Mouse (Mus musculus) brain, embryonic 14.5 days (tissue): ENCODE data around the gene Mrpl51. TPM values are rescaled to one million over a fixed set of nuclear protein-coding genes. Genes with fewer than 3 reads are reported as not detected.

Source experiments
- DNase-seq: peaks from one replicate; pipeline ENCODE4 v3.0.0-alpha.2; 2011; ENCODE audit warnings: low read depth
- CTCF ChIP-seq: fragments of 200-500 bp; IDR thresholded peaks from 2 replicates; pipeline ENCODE4 v1.5.1; 2012; ENCODE audit warnings: inconsistent platforms, mild to moderate bottlenecking, moderate library complexity, borderline replicate concordance; ENCODE audit not compliant: insufficient read depth, insufficient read length; ENCODE audit errors: extremely low read depth
- POLR2A ChIP-seq: fragments of 200-500 bp; IDR thresholded peaks from 2 replicates; pipeline ENCODE4 v1.6.1; 2012; ENCODE audit warnings: mild to moderate bottlenecking, inconsistent platforms, borderline replicate concordance; ENCODE audit not compliant: poor library complexity, insufficient read depth, insufficient read length, severe bottlenecking; ENCODE audit errors: extremely low read depth
- polyA plus RNA-seq: library from polyadenylated mRNA; depleted of rRNA; stranded (reverse); fragments of >200 nt; gene quantifications from 2 replicates; pipeline ENCODE4 v1.2.3, GENCODE M21; 2012

The Mrpl51 gene
- polyA plus RNA-seq, 1 experiment: 48.9 TPM

- peak; percentile 50 for DNase-seq
- TF ChIP-seq CTCF (no peak), POLR2A (no peak)
Measured at GRCm38 (mm10) chr6:125163801-125164657, 27.6 kb upstream of the Mrpl51 start.

GRCm38 (mm10) chr6:125164672-125165327 lies 26.8 kb upstream of the Mrpl51 start:
- peak; percentile 87 for DNase-seq
- TF ChIP-seq CTCF (no peak), POLR2A (no peak; the same call in 1 of the 2 replicates)

GRCm38 (mm10) chr6:125165328-125165891 lies 26.2 kb upstream of the Mrpl51 start:
- peak; percentile 99 for DNase-seq
- TF ChIP-seq CTCF (no peak), POLR2A (peak; percentile 92; the same call in 1 of the 2 replicates)

GRCm38 (mm10) chr6:125166051-125166751 lies 25.4 kb upstream of the Mrpl51 start, which contains the start of gene Gapdh:
Gene Gapdh, minus strand, starts transcription at chr6:125166467.
- TF ChIP-seq POLR2A: no peak
- no peak for TF ChIP-seq CTCF
- DNase-seq: peak; percentile 74

GRCm38 (mm10) chr6:125166861-125167650 lies 24.5 kb upstream of the Mrpl51 start:
- TF ChIP-seq CTCF (no peak), POLR2A (no peak)
- DNase-seq: peak; percentile 75

GRCm38 (mm10) chr6:125168086-125168485 lies 23.5 kb upstream of the Mrpl51 start:
- DNase-seq: no peak
- TF ChIP-seq CTCF (no peak), POLR2A (no peak)

DNA sequence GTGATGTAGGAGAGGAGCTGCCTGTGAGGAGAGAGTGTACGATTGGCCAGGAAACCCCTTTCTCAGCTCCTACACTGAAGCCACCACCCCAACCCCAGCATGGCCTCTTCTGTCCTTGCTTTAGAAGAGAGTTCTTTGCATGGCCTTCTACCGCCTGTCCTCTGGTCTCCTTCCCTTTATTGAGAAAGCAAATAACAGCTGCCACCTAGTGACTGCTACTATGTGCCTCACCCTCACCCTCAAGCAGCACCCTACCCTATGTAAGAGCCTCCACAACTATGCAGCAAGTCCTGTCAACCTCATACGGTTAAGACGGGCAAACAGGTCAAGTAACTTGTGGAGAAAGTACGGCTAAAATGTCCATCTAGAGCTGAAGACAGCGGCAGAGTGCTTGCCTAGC lies 21.4 kb upstream of the Mrpl51 start:
- no peak for DNase-seq
- TF ChIP-seq CTCF (no peak), POLR2A (no peak)

GRCm38 (mm10) chr6:125172474-125172873 lies 19.1 kb upstream of the Mrpl51 start:
- no peak for TF ChIP-seq POLR2A
- no peak for TF ChIP-seq CTCF

DNA sequence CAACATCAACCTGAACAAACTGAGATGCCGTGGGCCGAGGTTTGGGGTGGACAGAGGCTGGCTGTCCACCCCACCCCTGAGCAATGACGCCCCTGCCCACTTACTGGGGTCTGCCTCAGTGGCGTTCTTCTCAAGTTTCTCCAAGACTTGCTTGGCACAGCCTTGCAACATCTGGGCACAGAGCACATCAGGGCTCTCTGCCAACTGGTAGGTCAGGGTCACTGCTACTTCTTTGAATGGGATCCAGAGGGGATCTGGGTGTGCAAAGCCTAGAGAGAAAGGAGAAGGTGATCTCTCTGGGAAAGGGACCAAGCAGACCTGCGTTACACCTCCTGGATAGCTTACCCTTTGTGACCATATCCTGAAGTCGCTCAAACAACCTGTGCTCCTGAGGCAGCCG lies 18.3 kb upstream of the Mrpl51 start:
- no peak for TF ChIP-seq POLR2A
- TF ChIP-seq CTCF: no peak
- no peak for DNase-seq

More at GRCm38 (mm10) chr6:125172474-125172873, 19.1 kb upstream of the Mrpl51 start:
- no peak for DNase-seq

GRCm38 (mm10) chr6:125175469-125175868 lies 16.1 kb upstream of the Mrpl51 start:
- no peak for DNase-seq
- TF ChIP-seq POLR2A (no peak), CTCF (no peak)
